Mouse (Mus musculus) intestine, postnatal 0 days (tissue): ENCODE results near the gene Zdhhc22. TPM values are rescaled to one million over a fixed set of nuclear protein-coding genes. Genes with fewer than 3 reads are reported as not detected.

Experiments used
- ATAC-seq: fragments of 200-750 bp; cut with Nextera tagmentation; 2 replicates; pipeline ENCODE4 v1.8.0; 2017; ENCODE audit warnings: mild to moderate bottlenecking, moderate TSS enrichment, moderate library complexity
- H3K27ac ChIP-seq: fragments of 300-500 bp; sonication (generic); 2 replicates; pipeline ENCODE4 v1.5.1; 2014; ENCODE audit warnings: mild to moderate bottlenecking, low read depth, low read length, moderate library complexity
- H3K27me3 ChIP-seq: fragments of 300-500 bp; sonication (generic); replicated peaks from 2 replicates; pipeline ENCODE4 v1.6.1; 2014; ENCODE audit warnings: low read length, mixed read lengths; ENCODE audit not compliant: control insufficient read depth, insufficient read depth
- H3K36me3 ChIP-seq: fragments of 300-500 bp; sonication (generic); 2 replicates; pipeline ENCODE4 v1.6.1; 2014; ENCODE audit warnings: mild to moderate bottlenecking, moderate library complexity; ENCODE audit not compliant: control insufficient read depth, insufficient read depth
- H3K4me1 ChIP-seq: fragments of 300-500 bp; sonication (generic); replicated peaks from 2 replicates; pipeline ENCODE4 v1.6.1; 2014; ENCODE audit warnings: antibody characterized with exemption, low read length, mixed read lengths; ENCODE audit not compliant: control insufficient read depth, insufficient read depth
- H3K4me2 ChIP-seq: fragments of 300-500 bp; sonication (generic); replicated peaks from 2 replicates; pipeline ENCODE4 v1.6.1; 2014; ENCODE audit warnings: low read depth, mild to moderate bottlenecking, moderate library complexity
- H3K4me3 ChIP-seq: fragments of 300-500 bp; sonication (generic); 2 replicates; pipeline ENCODE4 v1.5.1; 2014; ENCODE audit warnings: low read depth, low read length
- H3K9ac ChIP-seq: fragments of 300-500 bp; sonication (generic); 2 replicates; pipeline ENCODE4 v1.6.1; 2014; ENCODE audit warnings: mild to moderate bottlenecking, low read depth, low read length
- H3K9me3 ChIP-seq: fragments of 300-500 bp; sonication (generic); 2 replicates; pipeline ENCODE4 v1.6.1; 2016; ENCODE audit warnings: mixed run types; ENCODE audit not compliant: control insufficient read depth
- CTCF ChIP-seq: sonication (generic); IDR thresholded peaks from 2 replicates; pipeline ENCODE4 v1.5.1; 2016; ENCODE audit warnings: low read depth, mild to moderate bottlenecking, control low read depth, antibody characterized with exemption, moderate library complexity
- WGBS: fragments of 180-500 bp; shearing (Covaris S2); extraction: QIAGEN DNeasy Blood & Tissue Kit; methylation state at CpG from one replicate; pipeline ENCODE4 v1.1.7; 2014; 5-methylcytosine and 5-hydroxymethylcytosine counted together
- polyA plus RNA-seq: library from polyadenylated mRNA; unstranded; fragments of >200 nt; fragmentation: Nextera tagmentation; extraction: Ambion mirVana; gene quantifications from 2 replicates; pipeline ENCODE4 v1.2.1, GENCODE M21; 2015

Zdhhc22 gene
- polyA plus RNA-seq, 1 experiment from 2014 or later, result 0.46 TPM

GRCm38 (mm10) chr12:86999283-86999820 lies 9.1 kb upstream of the Zdhhc22 start:
- Histone ChIP-seq H3K36me3 (no peaks in the 10 kb centered on the region), H3K9me3 (no peaks in the 10 kb centered on the region), H3K27ac (no peak overlapping the region), H3K4me2 (no peak overlapping the region), H3K27me3 (no peaks in the 10 kb centered on the region), H3K4me1 (no peaks in the 10 kb centered on the region), H3K4me3 (no peak overlapping the region), H3K9ac (no peak overlapping the region)
- ATAC-seq, result no peak
- peak; percentile 17; the same call in 1 of the 2 replicates for TF ChIP-seq CTCF
- 57% methylated on average over 10 of the region's 10 CpGs for WGBS

GRCm38 (mm10) chr12:86998699-86999098 lies 8.5 kb upstream of the Zdhhc22 start:
- H3K9ac ChIP-seq, result no peak overlapping the region
- peak; percentile 41 for TF ChIP-seq CTCF
- H3K9me3 ChIP-seq, result no peaks in the 10 kb centered on the region
- H3K27me3 ChIP-seq, result no peaks in the 10 kb centered on the region
- WGBS, result 77% methylated on average over 4 of the region's 4 CpGs
- H3K4me2 ChIP-seq, result no peak overlapping the region
- no peak overlapping the region for H3K4me3 ChIP-seq
- H3K36me3 ChIP-seq, result no peaks in the 10 kb centered on the region
- H3K27ac ChIP-seq, result no peak overlapping the region
- no peak for ATAC-seq
- H3K4me1 ChIP-seq, result no peaks in the 10 kb centered on the region

- Histone ChIP-seq H3K4me3 (no peak overlapping the region), H3K4me2 (no peak overlapping the region), H3K36me3 (no peaks in the 10 kb centered on the region), H3K9me3 (no peaks in the 10 kb centered on the region), H3K27me3 (0 out of 2 replicates have a peak, but pooled peaks cover 4% of the 10 kb centered on the region), H3K27ac (no peak overlapping the region), H3K4me1 (no peaks in the 10 kb centered on the region), H3K9ac (no peak overlapping the region)
- ATAC-seq, result no peak
- WGBS, result 69% methylated on average over 6 of the region's 6 CpGs
- no peak for TF ChIP-seq CTCF
Measured at GRCm38 (mm10) chr12:86995931-86996330, 5.7 kb upstream of the Zdhhc22 start.

- H3K27me3 ChIP-seq, result peaks cover 15% of the 10 kb centered on the region
- no peak for TF ChIP-seq CTCF
- H3K27ac ChIP-seq, result no peak overlapping the region
- H3K9ac ChIP-seq, result no peak overlapping the region
- H3K4me3 ChIP-seq, result no peak overlapping the region
- H3K9me3 ChIP-seq, result no peaks in the 10 kb centered on the region
- WGBS, result 64% methylated on average over 3 of the region's 3 CpGs
- H3K4me1 ChIP-seq, result no peaks in the 10 kb centered on the region
- no peak overlapping the region for H3K4me2 ChIP-seq
- no peak for ATAC-seq
- H3K36me3 ChIP-seq, result no peaks in the 10 kb centered on the region
Measured at GRCm38 (mm10) chr12:86994776-86995175, 4.5 kb upstream of the Zdhhc22 start.

- 37% methylated on average over 4 of the region's 4 CpGs for WGBS
- TF ChIP-seq CTCF, result no peak
- Histone ChIP-seq H3K4me2 (no peak overlapping the region), H3K4me3 (no peak overlapping the region), H3K27me3 (peaks cover 21% of the 10 kb centered on the region), H3K4me1 (no peaks in the 10 kb centered on the region), H3K27ac (no peak overlapping the region), H3K36me3 (no peaks in the 10 kb centered on the region), H3K9me3 (no peaks in the 10 kb centered on the region), H3K9ac (no peak overlapping the region)
- ATAC-seq, result no peak
Measured at GRCm38 (mm10) chr12:86994166-86994565, 3.9 kb upstream of the Zdhhc22 start.

GRCm38 (mm10) chr12:86990755-86991110 lies 503 bp upstream of the Zdhhc22 start:
- peaks cover 42% of the 10 kb centered on the region for H3K27me3 ChIP-seq
- no peak for ATAC-seq
- 49% methylated on average over 2 of the region's 2 CpGs for WGBS
- H3K4me3 ChIP-seq, result no peak overlapping the region
- H3K27ac ChIP-seq, result no peak overlapping the region
- TF ChIP-seq CTCF, result no peak
- H3K9me3 ChIP-seq, result no peaks in the 10 kb centered on the region
- H3K9ac ChIP-seq, result no peak overlapping the region
- no peaks in the 10 kb centered on the region for H3K36me3 ChIP-seq
- H3K4me1 ChIP-seq, result no peaks in the 10 kb centered on the region
- H3K4me2 ChIP-seq, result peak overlapping the region; percentile 41; the same call in 1 of the 2 replicates

GRCm38 (mm10) chr12:86989378-86989777 lies 852 bp downstream of the Zdhhc22 start:
- H3K9me3 ChIP-seq, result no peaks in the 10 kb centered on the region
- H3K27ac ChIP-seq, result no peak overlapping the region
- H3K4me1 ChIP-seq, result no peaks in the 10 kb centered on the region
- peaks cover 49% of the 10 kb centered on the region for H3K27me3 ChIP-seq
- WGBS, result 11% methylated on average over 15 of the region's 15 CpGs
- no peak for ATAC-seq
- no peaks in the 10 kb centered on the region for H3K36me3 ChIP-seq
- TF ChIP-seq CTCF, result no peak
- no peak overlapping the region for H3K9ac ChIP-seq
- H3K4me3 ChIP-seq, result no peak overlapping the region; the same call in 1 of the 2 replicates
- H3K4me2 ChIP-seq, result no peak overlapping the region
